Mouse (Mus musculus): ENCODE data around the gene Fcrl1. TPM values are rescaled to one million over a fixed set of nuclear protein-coding genes. Genes with fewer than 3 reads are reported as not detected.
"Not testable (repeated sequence)": the region's sequence is repeated elsewhere in the genome, so short reads cannot be mapped to it uniquely, and the experiment has no call there.

Gene Fcrl1
- 0.25 and 0.59 TPM in 2 replicates for polyA plus RNA-seq (2015; fragmentation: Nextera tagmentation; extraction: Ambion mirVana)

- TF ChIP-seq CTCF (IDR thresholded peaks at IDR 0.05; ENCODE audit: low read depth), result no peak
- H3K4me1 ChIP-seq (replicated peaks; ENCODE audit: control insufficient read depth, insufficient read depth, low read length), result no peaks in the 10 kb centered on the region
- H3K9ac ChIP-seq (ENCODE audit: low read depth, low read length), result no peak within 1 kb of the TSS
- no peak for ATAC-seq
- H3K4me3 ChIP-seq (ENCODE audit: low read depth, low read length), result no peak within 1 kb of the TSS
- H3K27ac ChIP-seq (ENCODE audit: low read depth, low read length), result no peak within 1 kb of the TSS
- no peaks in the 10 kb centered on the region for H3K9me3 ChIP-seq (ENCODE audit: control insufficient read depth)
- H3K4me2 ChIP-seq (replicated peaks; ENCODE audit: low read depth), result peak within 1 kb of the TSS; percentile 40; the same call in 1 of the 2 replicates
- H3K36me3 ChIP-seq (ENCODE audit: control insufficient read depth, insufficient read depth), result no peaks in the 10 kb centered on the region
- no peaks in the 10 kb centered on the region for H3K27me3 ChIP-seq (replicated peaks; ENCODE audit: control insufficient read depth, insufficient read depth, low read length)
- 52% methylated on average over 18 of the region's 18 CpGs for WGBS
Observed at GRCm38 (mm10) chr3:87376195-87377165, at the start of gene Fcrl1. TSS of gene Fcrl1 (plus strand) at chr3:87376387.

DNA sequence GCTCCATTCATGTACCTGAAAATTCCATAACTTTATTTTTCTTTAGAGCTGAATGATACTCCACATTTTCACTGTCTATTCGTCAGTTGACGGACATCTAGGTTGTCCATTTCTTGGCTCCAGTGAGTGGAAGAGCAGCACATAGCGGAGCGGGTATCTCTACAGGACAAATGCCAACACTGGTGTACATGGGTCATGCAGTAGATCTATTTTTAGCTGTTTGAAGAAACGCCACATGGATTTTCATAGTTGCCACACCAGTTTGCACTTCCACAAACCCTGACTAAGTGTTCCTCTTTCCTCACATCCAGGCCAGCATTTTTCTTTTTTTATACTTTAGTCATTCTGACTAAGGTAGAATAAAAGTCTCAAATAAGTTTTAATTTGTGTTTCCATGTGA is 38.3 kb upstream of the Fcrl1 start:
- Histone ChIP-seq H3K4me1 (replicated peaks; ENCODE audit: control insufficient read depth, insufficient read depth, low read length) (no peaks in the 10 kb centered on the region), H3K9ac (ENCODE audit: low read depth, low read length) (no peak overlapping the region), H3K27ac (ENCODE audit: low read depth, low read length) (no peak overlapping the region), H3K9me3 (ENCODE audit: control insufficient read depth) (no peaks in the 10 kb centered on the region), H3K4me3 (ENCODE audit: low read depth, low read length) (no peak overlapping the region), H3K27me3 (replicated peaks; ENCODE audit: control insufficient read depth, insufficient read depth, low read length) (no peaks in the 10 kb centered on the region), H3K36me3 (ENCODE audit: control insufficient read depth, insufficient read depth) (no peaks in the 10 kb centered on the region), H3K4me2 (replicated peaks; ENCODE audit: low read depth) (no peak overlapping the region)
- ATAC-seq, result no peak
- no peak for TF ChIP-seq CTCF (IDR thresholded peaks at IDR 0.05; ENCODE audit: low read depth)
- 85% methylated on average over 5 of the region's 5 CpGs for WGBS

DNA sequence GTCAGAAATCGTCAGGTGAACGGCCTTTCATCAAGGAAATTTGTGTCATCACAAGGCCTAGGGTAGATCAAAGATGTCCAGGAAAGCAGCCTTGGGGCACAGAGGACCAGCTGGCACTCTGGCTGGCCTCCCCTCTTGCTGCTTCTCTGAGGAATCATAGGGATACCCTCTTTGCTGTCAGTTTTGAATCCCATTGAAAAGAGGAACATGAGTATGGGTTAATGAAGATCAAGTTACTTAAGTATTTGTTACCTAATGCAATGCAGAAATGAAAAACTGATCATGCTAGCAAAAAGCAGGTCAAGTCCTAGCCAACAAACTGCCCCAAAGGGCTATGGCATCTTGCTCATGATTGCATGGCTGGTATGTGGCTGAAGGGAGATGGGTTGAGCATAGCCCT is 25.2 kb upstream of the Fcrl1 start:
- H3K27me3 ChIP-seq (replicated peaks; ENCODE audit: control insufficient read depth, insufficient read depth, low read length), result not testable (repeated sequence)

GRCm38 (mm10) chr3:87357581-87357980 is 18.6 kb upstream of the Fcrl1 start, which contains the start of gene Cd5l:
TSS of gene Cd5l (plus strand) at chr3:87357881.
- ATAC-seq, result no peak
- H3K9ac ChIP-seq (ENCODE audit: low read depth, low read length), result no peak within 1 kb of the TSS
- no peaks in the 10 kb centered on the region for H3K27me3 ChIP-seq (replicated peaks; ENCODE audit: control insufficient read depth, insufficient read depth, low read length)
- no peaks in the 10 kb centered on the region for H3K4me1 ChIP-seq (replicated peaks; ENCODE audit: control insufficient read depth, insufficient read depth, low read length)
- no peak within 1 kb of the TSS for H3K27ac ChIP-seq (ENCODE audit: low read depth, low read length)
- H3K9me3 ChIP-seq (ENCODE audit: control insufficient read depth), result no peaks in the 10 kb centered on the region
- H3K4me2 ChIP-seq (replicated peaks; ENCODE audit: low read depth), result no peak within 1 kb of the TSS
- no peaks in the 10 kb centered on the region for H3K36me3 ChIP-seq (ENCODE audit: control insufficient read depth, insufficient read depth)
- TF ChIP-seq CTCF (IDR thresholded peaks at IDR 0.05; ENCODE audit: low read depth), result no peak
- H3K4me3 ChIP-seq (ENCODE audit: low read depth, low read length), result no peak within 1 kb of the TSS

More for the DNA sequence above, 25.2 kb upstream of the Fcrl1 start:
- not testable (repeated sequence) for H3K9me3 ChIP-seq (ENCODE audit: control insufficient read depth); H3K4me2 ChIP-seq (replicated peaks; ENCODE audit: low read depth); H3K36me3 ChIP-seq (ENCODE audit: control insufficient read depth, insufficient read depth); H3K27ac ChIP-seq (ENCODE audit: low read depth, low read length); H3K9ac ChIP-seq (ENCODE audit: low read depth, low read length); H3K4me3 ChIP-seq (ENCODE audit: low read depth, low read length); H3K4me1 ChIP-seq (replicated peaks; ENCODE audit: control insufficient read depth, insufficient read depth, low read length); ATAC-seq
- WGBS, result 77% methylated on average over 2 of the region's 2 CpGs

DNA sequence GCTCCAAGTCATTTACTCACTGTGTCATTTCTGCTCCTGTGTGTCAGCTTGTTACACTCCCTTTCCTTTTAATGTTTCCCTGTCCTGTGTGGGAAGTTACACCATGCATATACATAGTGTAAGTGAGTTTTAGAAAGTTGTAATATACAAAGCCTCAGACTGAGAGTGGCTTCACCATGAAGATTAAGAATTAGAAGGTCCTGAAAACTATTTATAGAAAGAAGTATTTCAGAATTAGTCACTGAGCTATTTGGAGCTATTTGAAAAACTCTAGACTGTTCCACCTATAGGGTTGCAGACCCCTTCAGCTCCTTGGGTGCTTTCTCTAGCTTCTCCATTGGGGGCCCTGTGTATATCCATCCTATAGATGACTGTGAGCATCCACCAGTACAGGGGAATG is 17.0 kb upstream of the Fcrl1 start:
- Histone ChIP-seq H3K27me3 (replicated peaks; ENCODE audit: control insufficient read depth, insufficient read depth, low read length) (no peaks in the 10 kb centered on the region), H3K9ac (ENCODE audit: low read depth, low read length) (no peak overlapping the region), H3K4me2 (replicated peaks; ENCODE audit: low read depth) (no peak overlapping the region), H3K36me3 (ENCODE audit: control insufficient read depth, insufficient read depth) (no peaks in the 10 kb centered on the region), H3K4me1 (replicated peaks; ENCODE audit: control insufficient read depth, insufficient read depth, low read length) (no peaks in the 10 kb centered on the region), H3K4me3 (ENCODE audit: low read depth, low read length) (no peak overlapping the region), H3K9me3 (ENCODE audit: control insufficient read depth) (no peaks in the 10 kb centered on the region), H3K27ac (ENCODE audit: low read depth, low read length) (no peak overlapping the region)
- ATAC-seq, result no peak
- TF ChIP-seq CTCF (IDR thresholded peaks at IDR 0.05; ENCODE audit: low read depth), result no peak

DNA sequence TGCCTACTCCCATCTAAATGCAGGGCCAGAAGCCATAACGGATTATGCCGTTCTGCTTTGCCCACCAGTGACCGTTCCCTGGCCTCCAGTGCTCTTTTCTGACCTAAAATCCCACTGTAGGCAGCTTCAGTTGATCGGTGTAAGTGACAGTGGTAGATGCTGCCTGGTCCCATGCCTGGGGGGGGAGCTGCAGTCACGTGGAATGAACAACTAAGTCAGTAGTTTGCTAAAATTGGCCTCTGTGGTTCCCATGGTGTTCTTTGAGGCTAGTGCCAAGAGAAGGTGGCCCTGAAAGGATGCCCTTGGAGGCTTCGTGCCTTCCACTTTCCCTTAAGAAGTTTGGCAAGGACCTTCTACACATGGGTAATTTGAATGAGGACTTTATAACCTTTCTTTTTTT is 15.7 kb upstream of the Fcrl1 start:
- no peak overlapping the region for H3K4me3 ChIP-seq (ENCODE audit: low read depth, low read length)
- ATAC-seq, result no peak
- H3K9ac ChIP-seq (ENCODE audit: low read depth, low read length), result no peak overlapping the region
- no peaks in the 10 kb centered on the region for H3K4me1 ChIP-seq (replicated peaks; ENCODE audit: control insufficient read depth, insufficient read depth, low read length)
- no peak overlapping the region for H3K27ac ChIP-seq (ENCODE audit: low read depth, low read length)
- 86% methylated on average over 6 of the region's 6 CpGs for WGBS
- no peaks in the 10 kb centered on the region for H3K36me3 ChIP-seq (ENCODE audit: control insufficient read depth, insufficient read depth)
- no peak overlapping the region for H3K4me2 ChIP-seq (replicated peaks; ENCODE audit: low read depth)
- no peak for TF ChIP-seq CTCF (IDR thresholded peaks at IDR 0.05; ENCODE audit: low read depth)
- no peaks in the 10 kb centered on the region for H3K9me3 ChIP-seq (ENCODE audit: control insufficient read depth)
- H3K27me3 ChIP-seq (replicated peaks; ENCODE audit: control insufficient read depth, insufficient read depth, low read length), result no peaks in the 10 kb centered on the region

Measured in intestine, postnatal 0 days (tissue).